Mouse (Mus musculus) brain, adult 10 weeks (tissue): ENCODE measurements around the gene Gm21637. TPM values are rescaled to one million over a fixed set of nuclear protein-coding genes. Genes with fewer than 3 reads are reported as not detected.

ENCODE experiments used
- polyA plus RNA-seq: library from polyadenylated mRNA; stranded (reverse); fragments of 350-450 nt; fragmentation: Illumina TruSeq; extraction: RNeasy Lipid Tissue Mini Kit (QIAGEN cat#74804); gene quantifications from one replicate; pipeline ENCODE4 v1.2.3, GENCODE M21; 2015; ENCODE audit warnings: low read depth, low replicate concordance

Gm21637 gene
- polyA plus RNA-seq = not detected

GRCm38 (mm10) chrX:31961744-31962143, at the start of gene Gm21637:
Gm21637 (plus strand) TSS chrX:31962044.

Other genes with a start within 250 kb of the Gm21637 start
- gene Btbd35f25, start 244.9 kb upstream of the Gm21637 start, polyA plus RNA-seq = not detected
- not detected for gene Btbd35f22, start 85.8 kb downstream of the Gm21637 start, polyA plus RNA-seq